Mouse (Mus musculus) cerebellum, adult 11-12 months (tissue): ENCODE data around the gene Rab30.
"Not testable (repeated sequence)": the region's sequence is repeated elsewhere in the genome, so short reads cannot be mapped to it uniquely, and the experiment has no call there.

Source experiments
- DNase-seq: peaks from one replicate; pipeline ENCODE4 v3.0.0; 2022

Rab30 gene

GRCm38 (mm10) chr7:92741152-92741860 is at the start of gene Rab30:
Gene Rab30, plus strand, starts transcription at chr7:92741603.
- peak; percentile 98 for DNase-seq

- DNase-seq: no peak
Observed at GRCm38 (mm10) chr7:92696395-92696794, 45.0 kb upstream of the Rab30 start.

- no peak for DNase-seq
Observed at GRCm38 (mm10) chr7:92698770-92699169, 42.6 kb upstream of the Rab30 start.

GRCm38 (mm10) chr7:92703661-92704060 is 37.7 kb upstream of the Rab30 start:
- no peak for DNase-seq

GRCm38 (mm10) chr7:92705534-92705933 is 35.9 kb upstream of the Rab30 start:
- DNase-seq: no peak

GRCm38 (mm10) chr7:92706711-92707110 is 34.7 kb upstream of the Rab30 start:
- DNase-seq: no peak

GRCm38 (mm10) chr7:92709573-92709972 is 31.8 kb upstream of the Rab30 start:
- no peak for DNase-seq

- no peak for DNase-seq
Observed at GRCm38 (mm10) chr7:92711593-92711992, 29.8 kb upstream of the Rab30 start.

- no peak for DNase-seq
Observed at GRCm38 (mm10) chr7:92715055-92715454, 26.3 kb upstream of the Rab30 start.

- no peak for DNase-seq
Observed at GRCm38 (mm10) chr7:92720156-92720905, 21.1 kb upstream of the Rab30 start.

GRCm38 (mm10) chr7:92723750-92724149 is 17.7 kb upstream of the Rab30 start:
- DNase-seq: no peak

GRCm38 (mm10) chr7:92724261-92724660 is 17.1 kb upstream of the Rab30 start:
- no peak for DNase-seq

GRCm38 (mm10) chr7:92729583-92729982 is 11.8 kb upstream of the Rab30 start:
- DNase-seq: not testable (repeated sequence)

GRCm38 (mm10) chr7:92730465-92730864 is 10.9 kb upstream of the Rab30 start:
- DNase-seq: no peak

GRCm38 (mm10) chr7:92730959-92731358 is 10.4 kb upstream of the Rab30 start:
- DNase-seq: no peak

GRCm38 (mm10) chr7:92732136-92732535 is 9.3 kb upstream of the Rab30 start:
- DNase-seq: no peak

- no peak for DNase-seq
Observed at GRCm38 (mm10) chr7:92737560-92737959, 3.8 kb upstream of the Rab30 start.

- DNase-seq: no peak
Observed at GRCm38 (mm10) chr7:92739956-92740355, 1.4 kb upstream of the Rab30 start.

- no peak for DNase-seq
Observed at GRCm38 (mm10) chr7:92740411-92741115, 840 bp upstream of the Rab30 start.

GRCm38 (mm10) chr7:92741861-92742249 is 452 bp downstream of the Rab30 start:
- peak; percentile 78 for DNase-seq

GRCm38 (mm10) chr7:92742341-92742741 is 938 bp downstream of the Rab30 start:
- peak; percentile 31 for DNase-seq

GRCm38 (mm10) chr7:92742774-92743173 is 1.4 kb downstream of the Rab30 start:
- DNase-seq: peak; percentile 25

GRCm38 (mm10) chr7:92743325-92743724 is 1.9 kb downstream of the Rab30 start:
- DNase-seq: no peak

GRCm38 (mm10) chr7:92750395-92750794 is 9.0 kb downstream of the Rab30 start:
- DNase-seq: no peak
